Mouse (Mus musculus) bone marrow macrophage, adult 2 months (primary cell): ENCODE results near the gene Mboat2. TPM values are rescaled to one million over a fixed set of nuclear protein-coding genes. Genes with fewer than 3 reads are reported as not detected.

ENCODE experiments used
- H3K27ac ChIP-seq: 2 replicates; pipeline ENCODE4 v1.5.1; 2012; ENCODE audit warnings: low read depth, low read length; ENCODE audit not compliant: insufficient read depth
- H3K4me1 ChIP-seq: 2 replicates; pipeline ENCODE4 v1.6.1; 2012; ENCODE audit warnings: low read length; ENCODE audit not compliant: control insufficient read depth, insufficient read depth
- H3K4me3 ChIP-seq: 2 replicates; pipeline ENCODE4 v1.5.1; 2012; ENCODE audit warnings: mild to moderate bottlenecking, low read length, moderate library complexity; ENCODE audit not compliant: insufficient read depth
- CTCF ChIP-seq: IDR thresholded peaks from 2 replicates; pipeline ENCODE4 v1.5.1; 2012; ENCODE audit warnings: low read depth, mild to moderate bottlenecking, low read length, moderate library complexity
- POLR2A ChIP-seq: IDR thresholded peaks from 2 replicates; pipeline ENCODE4 v1.6.1; 2012; ENCODE audit warnings: mild to moderate bottlenecking, low read depth, low read length, borderline replicate concordance
- polyA plus RNA-seq: library from polyadenylated mRNA; stranded (reverse); fragments of >200 nt; gene quantifications from 2 replicates; pipeline ENCODE4 v1.2.4, GENCODE M21; 2012; ENCODE audit not compliant: missing spikeins, insufficient read depth, insufficient read length

Gene Mboat2
- polyA plus RNA-seq, 1 experiment: 0.23 TPM

DNA sequence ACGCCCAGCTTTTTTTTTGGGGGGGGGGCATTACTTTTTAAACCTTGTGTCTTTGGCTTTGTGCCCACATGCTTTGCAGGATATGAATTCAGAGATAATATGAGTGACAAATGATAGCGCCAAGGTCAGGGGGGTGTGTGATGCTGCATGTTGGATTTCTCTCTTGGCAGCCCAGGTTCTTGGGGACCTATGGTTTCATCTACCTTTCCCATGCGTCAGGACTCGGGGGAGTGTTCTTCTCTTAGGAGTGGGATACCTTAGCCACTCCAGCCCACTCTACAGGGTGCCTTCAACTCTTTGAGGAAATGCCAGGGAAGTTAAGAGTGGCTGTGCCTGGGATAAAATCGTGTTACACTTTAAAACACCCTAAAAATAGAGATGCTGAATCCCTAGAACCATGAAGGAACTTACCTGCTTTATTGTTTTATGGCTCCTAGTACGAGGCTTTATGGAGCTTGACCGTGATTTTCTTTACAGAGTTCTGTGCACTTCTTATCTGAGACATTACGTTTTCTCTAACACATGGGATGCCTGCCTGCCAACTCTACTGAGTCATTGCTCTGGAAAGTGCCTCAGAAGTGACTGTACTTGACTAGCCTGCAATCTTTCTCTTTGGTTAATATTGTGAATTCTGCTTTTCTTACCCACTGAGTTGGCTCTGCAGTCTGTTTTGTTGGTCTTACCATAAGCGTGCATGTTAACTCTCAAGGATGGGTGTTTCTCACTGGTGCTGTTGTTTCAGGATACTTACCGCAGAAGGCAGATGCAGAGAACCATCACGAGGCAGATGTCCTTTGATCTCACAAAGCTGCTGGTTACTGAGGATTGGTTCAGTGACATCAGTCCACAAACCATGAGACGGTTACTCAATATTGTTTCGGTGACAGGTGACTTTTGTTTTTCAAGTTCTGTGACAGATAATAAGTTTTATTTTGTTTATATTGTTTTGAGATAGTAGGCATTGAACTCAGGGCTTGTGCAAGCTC is 182.2 kb downstream of the Mboat2 start:
- peaks cover 2% of the 10 kb centered on the region; the same call in 1 of the 2 replicates for H3K4me1 ChIP-seq
- TF ChIP-seq CTCF (no peak), POLR2A (no peak)
- no peak overlapping the region for H3K27ac ChIP-seq
- no peak overlapping the region for H3K4me3 ChIP-seq

Other genes starting within 250 kb of the Mboat2 start
- 5.5 and 6.7 TPM in 2 replicates for gene Klf11, start 179.6 kb upstream of the Mboat2 start, polyA plus RNA-seq
- not detected in 2 replicates for gene Cys1, start 149.1 kb upstream of the Mboat2 start, polyA plus RNA-seq
- gene Rrm2, start 122.6 kb upstream of the Mboat2 start, polyA plus RNA-seq: 53.3 and 54.8 TPM in 2 replicates
- 64.2 and 66.4 TPM in 2 replicates for gene Kidins220, start 144.0 kb downstream of the Mboat2 start, polyA plus RNA-seq